Mouse (Mus musculus) lung, postnatal 0 days (tissue): ENCODE results near the gene Olfr522.

Experiments
- CTCF ChIP-seq: IDR thresholded peaks from 2 replicates; pipeline ENCODE4 v1.5.1; 2016; ENCODE audit warnings: antibody characterized with exemption, mild to moderate bottlenecking
- EP300 ChIP-seq: IDR thresholded peaks from 2 replicates; pipeline ENCODE4 v1.6.1; 2016; ENCODE audit warnings: antibody characterized with exemption, mild to moderate bottlenecking, control low read depth

GRCm38 (mm10) chr7:140186646-140187620 is 22.4 kb upstream of the Olfr522 start:
- TF ChIP-seq CTCF (peak; percentile 16; the same call in 1 of the 2 replicates), EP300 (no peak)
